Mouse (Mus musculus) lung, embryonic 14.5 days (tissue): Measurements from ENCODE around the gene Sowaha. TPM values are rescaled to one million over a fixed set of nuclear protein-coding genes. Genes with fewer than 3 reads are reported as not detected.

Experiments used
- ATAC-seq: fragments of 200-750 bp; cut with Nextera tagmentation; 2 replicates; pipeline ENCODE4 v1.8.0; 2017; ENCODE audit warnings: mild to moderate bottlenecking, moderate TSS enrichment, moderate library complexity; ENCODE audit not compliant: insufficient read depth
- DNase-seq: peaks from one replicate; pipeline ENCODE4 v3.0.0-alpha.2; 2015
- H3K27ac ChIP-seq: fragments of 300-500 bp; sonication (generic); 2 replicates; pipeline ENCODE4 v1.5.1; 2014; ENCODE audit warnings: low read depth, mild to moderate bottlenecking, moderate library complexity
- H3K27me3 ChIP-seq: fragments of 300-500 bp; sonication (generic); 2 replicates; pipeline ENCODE4 v1.6.1; 2014; ENCODE audit warnings: low read length, control low read depth; ENCODE audit not compliant: insufficient read depth
- H3K36me3 ChIP-seq: fragments of 300-500 bp; sonication (generic); 2 replicates; pipeline ENCODE4 v1.6.1; 2014; ENCODE audit warnings: control low read depth; ENCODE audit not compliant: insufficient read depth
- H3K4me1 ChIP-seq: fragments of 300-500 bp; sonication (generic); 2 replicates; pipeline ENCODE4 v1.6.1; 2014; ENCODE audit warnings: antibody characterized with exemption, control low read depth; ENCODE audit not compliant: insufficient read depth
- H3K4me2 ChIP-seq: fragments of 300-500 bp; sonication (generic); 2 replicates; pipeline ENCODE4 v1.6.1; 2014; ENCODE audit warnings: mild to moderate bottlenecking
- H3K4me3 ChIP-seq: fragments of 300-500 bp; sonication (generic); 2 replicates; pipeline ENCODE4 v1.5.1; 2014; ENCODE audit warnings: low read depth, low read length
- H3K9ac ChIP-seq: fragments of 300-500 bp; sonication (generic); 2 replicates; pipeline ENCODE4 v1.6.1; 2014
- H3K9me3 ChIP-seq: fragments of 300-500 bp; sonication (generic); 2 replicates; pipeline ENCODE4 v1.6.1; 2016; ENCODE audit warnings: low read depth, low read length, control low read depth
- CTCF ChIP-seq: IDR thresholded peaks from 2 replicates; pipeline ENCODE4 v1.5.1; 2016; ENCODE audit warnings: antibody characterized with exemption, low read depth
- WGBS: fragments of 180-500 bp; shearing (Covaris S2); extraction: QIAGEN DNeasy Blood & Tissue Kit; methylation state at CpG from one replicate; pipeline ENCODE4 v1.1.7; 2014; 5-methylcytosine and 5-hydroxymethylcytosine counted together
- polyA plus RNA-seq: library from polyadenylated mRNA; unstranded; fragments of >200 nt; fragmentation: Nextera tagmentation; extraction: Ambion mirVana; gene quantifications from 2 replicates; pipeline ENCODE4 v1.2.1, GENCODE M21; 2014

Sowaha gene
- polyA plus RNA-seq, 1 experiment from 2014 or later = 0.17 TPM

GRCm38 (mm10) chr11:53458996-53459395, 21.1 kb downstream of the Sowaha start:
- no peak for DNase-seq
- no peak overlapping the region for H3K27ac ChIP-seq
- no peak overlapping the region for H3K4me2 ChIP-seq
- H3K4me1 ChIP-seq = no peaks in the 10 kb centered on the region
- H3K27me3 ChIP-seq = peaks cover 35% of the 10 kb centered on the region
- no peaks in the 10 kb centered on the region for H3K36me3 ChIP-seq
- no peaks in the 10 kb centered on the region for H3K9me3 ChIP-seq
- TF ChIP-seq CTCF = no peak
- WGBS = 63% methylated on average over 3 of the region's 3 CpGs
- no peak overlapping the region for H3K9ac ChIP-seq
- H3K4me3 ChIP-seq = no peak overlapping the region
- no peak for ATAC-seq

DNA sequence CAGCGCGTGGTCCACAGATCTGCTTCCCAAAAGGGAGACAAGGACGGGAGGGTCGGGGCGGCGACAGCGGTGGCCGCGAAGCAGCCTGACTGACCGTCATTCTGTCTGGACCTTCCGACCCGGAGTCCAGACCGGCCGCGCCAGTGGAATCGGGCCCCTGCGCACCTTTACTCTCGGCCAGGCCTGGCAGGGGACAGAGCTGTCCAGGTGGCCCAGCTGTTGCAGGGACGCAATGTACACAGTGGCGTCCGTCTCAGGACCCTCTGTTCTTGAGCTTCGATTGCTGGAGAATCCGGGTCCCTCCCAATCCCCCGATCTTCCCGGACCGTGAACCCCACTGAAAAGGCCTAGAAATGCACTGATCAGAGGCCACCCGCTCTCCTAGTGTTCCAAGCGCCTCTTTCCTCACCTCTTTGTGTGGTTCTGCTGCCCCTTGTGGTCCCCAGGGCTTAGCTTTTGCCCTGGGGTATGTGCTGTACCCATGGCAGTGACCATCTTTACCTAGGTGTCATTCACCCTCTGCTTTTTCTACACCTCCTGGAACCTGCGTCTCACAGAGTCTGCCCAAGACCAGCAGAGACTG, 22.6 kb downstream of the Sowaha start:
- DNase-seq (peak; percentile 46), ATAC-seq (peak; percentile 48; the same call in 1 of the 2 replicates)
- Histone ChIP-seq H3K27me3 (peaks cover 19% of the 10 kb centered on the region), H3K4me3 (peak overlapping the region; percentile 54), H3K9me3 (no peaks in the 10 kb centered on the region), H3K9ac (peak overlapping the region; percentile 57), H3K27ac (no peak overlapping the region), H3K4me1 (no peaks in the 10 kb centered on the region), H3K4me2 (peak overlapping the region; percentile 89), H3K36me3 (no peaks in the 10 kb centered on the region)
- TF ChIP-seq CTCF = peak; percentile 53
- 6% methylated on average over 29 of the region's 29 CpGs for WGBS

GRCm38 (mm10) chr11:53456474-53457371, 23.4 kb downstream of the Sowaha start, which contains the start of the genes Gm10447 and Shroom1:
TSS of gene Gm10447 (minus strand) at chr11:53457110.
TSS of gene Shroom1 (plus strand) at chr11:53457205.
- Histone ChIP-seq H3K9ac (peak within 1 kb of the TSS; percentile 57), H3K27ac (no peak within 1 kb of the TSS), H3K4me2 (peak within 1 kb of the TSS; percentile 89), H3K36me3 (no peaks in the 10 kb centered on the region), H3K27me3 (peaks cover 12% of the 10 kb centered on the region), H3K4me3 (peak within 1 kb of the TSS; percentile 54), H3K9me3 (no peaks in the 10 kb centered on the region), H3K4me1 (no peaks in the 10 kb centered on the region)
- 3% methylated on average over 42 of the region's 42 CpGs for WGBS
- peak; percentile 60 for TF ChIP-seq CTCF
- DNase-seq (peak; percentile 85), ATAC-seq (peak; percentile 92)

- no peak overlapping the region for H3K9ac ChIP-seq
- no peak for ATAC-seq
- 69% methylated on average over 5 of the region's 5 CpGs for WGBS
Measured at GRCm38 (mm10) chr11:53453031-53453430, 27.0 kb downstream of the Sowaha start.

DNA sequence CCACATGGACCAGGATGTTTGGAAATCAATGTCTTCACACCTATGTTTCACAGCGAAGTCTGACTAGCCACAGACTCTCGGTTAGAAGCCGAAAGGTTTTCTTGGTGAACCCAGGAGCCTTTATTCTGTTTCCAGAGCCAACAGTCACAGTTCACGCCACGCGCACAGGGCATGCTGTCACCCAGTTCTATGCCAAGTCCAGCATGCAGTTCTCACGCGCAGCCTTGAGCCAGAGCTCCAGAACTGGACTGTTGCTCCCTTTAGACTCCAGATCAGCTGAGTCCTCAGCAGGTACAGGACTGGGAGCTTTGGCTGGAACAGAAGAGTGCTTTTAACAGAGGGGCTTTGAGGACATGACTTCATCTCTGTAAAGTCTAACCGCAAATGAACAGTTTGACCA, 27.7 kb downstream of the Sowaha start:
- TF ChIP-seq CTCF = no peak
- Histone ChIP-seq H3K4me3 (no peak overlapping the region), H3K27ac (no peak overlapping the region), H3K9ac (no peak overlapping the region), H3K9me3 (no peaks in the 10 kb centered on the region), H3K27me3 (no peaks in the 10 kb centered on the region), H3K4me2 (no peak overlapping the region), H3K4me1 (peaks cover 5% of the 10 kb centered on the region; the same call in 1 of the 2 replicates), H3K36me3 (no peaks in the 10 kb centered on the region)
- 93% methylated on average over 9 of the region's 9 CpGs for WGBS
- ATAC-seq = no peak
- DNase-seq = no peak

More at GRCm38 (mm10) chr11:53453031-53453430, 27.0 kb downstream of the Sowaha start:
- no peaks in the 10 kb centered on the region for H3K9me3 ChIP-seq
- peaks cover 5% of the 10 kb centered on the region; the same call in 1 of the 2 replicates for H3K4me1 ChIP-seq
- TF ChIP-seq CTCF = no peak
- peaks cover 6% of the 10 kb centered on the region; the same call in 1 of the 2 replicates for H3K27me3 ChIP-seq
- no peak overlapping the region for H3K4me3 ChIP-seq
- H3K27ac ChIP-seq = no peak overlapping the region
- no peaks in the 10 kb centered on the region for H3K36me3 ChIP-seq
- no peak for DNase-seq
- no peak overlapping the region for H3K4me2 ChIP-seq

DNA sequence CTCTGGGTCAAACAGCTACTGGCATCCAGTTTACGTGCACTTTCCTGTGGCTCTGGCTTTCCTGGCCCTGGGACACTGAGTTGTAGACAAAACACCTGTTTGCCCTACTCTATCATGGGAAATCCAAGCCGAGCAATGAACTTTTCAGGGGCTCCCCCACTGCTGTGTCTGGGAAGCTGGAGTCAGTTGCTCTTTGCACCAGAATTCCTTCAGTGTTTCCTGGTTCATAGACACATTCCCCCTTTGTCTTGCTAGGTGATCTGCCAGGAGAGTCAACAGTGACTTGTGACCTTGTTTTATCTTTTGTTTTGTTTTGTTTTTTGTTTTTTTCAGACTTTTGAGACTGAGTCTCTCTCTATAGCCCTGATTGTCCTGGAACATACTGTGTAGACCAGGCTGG, 28.7 kb downstream of the Sowaha start:
- Histone ChIP-seq H3K27ac (no peak overlapping the region), H3K4me3 (no peak overlapping the region), H3K36me3 (no peaks in the 10 kb centered on the region), H3K9ac (no peak overlapping the region), H3K4me2 (no peak overlapping the region), H3K27me3 (no peaks in the 10 kb centered on the region), H3K4me1 (peaks cover 5% of the 10 kb centered on the region; the same call in 1 of the 2 replicates), H3K9me3 (no peaks in the 10 kb centered on the region)
- ATAC-seq (no peak), DNase-seq (no peak)
- no peak for TF ChIP-seq CTCF
- WGBS = 34% methylated on average over 2 of the region's 2 CpGs
